Mouse (Mus musculus) lung, adult 2 months (tissue): Measurements from ENCODE around the gene Htra3.

ENCODE experiments used
- CTCF ChIP-seq: fragments of 200-500 bp; IDR thresholded peaks from 2 replicates; pipeline ENCODE4 v1.5.1; 2011; ENCODE audit warnings: mild to moderate bottlenecking, low read length, control low read depth; ENCODE audit not compliant: insufficient read depth
- POLR2A ChIP-seq: fragments of 200-500 bp; IDR thresholded peaks from 2 replicates; pipeline ENCODE4 v1.6.1; 2011; ENCODE audit warnings: low read depth, mild to moderate bottlenecking, control low read depth, low read length, borderline replicate concordance; ENCODE audit errors: extremely low read depth

- no peak for TF ChIP-seq POLR2A
- no peak for TF ChIP-seq CTCF
These were observed 39.8 kb upstream of the Htra3 start for GRCm38 (mm10) chr5:35719343-35719742.
